In genomic region chr5:43048196-43049050, GRCm38 (mm10) we compare ENCODE assay signal across 10 mouse cellular contexts.
DNase-seq lines count a peak whose midpoint lies in the region; TF ChIP-seq lines count a peak whose summit lies in the region.
"Had no signal": no experiment of that assay in that cellular context is flagged by ENCODE, and none has a peak within 500 bp of the region (broad histone marks: within the 10 kb centered on the region; RNA-seq: fewer than 3 reads in every experiment).

No protein-coding gene starts in this region.

- WGBS in heart, adult 2 months = 31% methylated on average over 8 of the region's 8 CpGs
- WGBS in macrophage (ENCODE audit: missing documents) = 24% methylated on average over 8 of the region's 8 CpGs
- 65% methylated on average over 8 of the region's 8 CpGs for WGBS in kidney, adult 2 months

- peak; percentile 58; the same call in 1 of the 2 replicates for TF ChIP-seq EP300 in heart, adult 2 months (IDR thresholded peaks at IDR 0.05; ENCODE audit: insufficient read depth, low read depth, low read length)

- H3K4me1 ChIP-seq in heart, adult 2 months (ENCODE audit: control insufficient read depth, insufficient read depth, low read length) = peaks cover 6% of the 10 kb centered on the region
- peaks cover 9% of the 10 kb centered on the region; the same call in 1 of the 2 replicates for H3K4me1 ChIP-seq in kidney, adult 2 months (ENCODE audit: control insufficient read depth, insufficient read depth, low read length)

- TF ChIP-seq CTCF in heart, adult 2 months (IDR thresholded peaks at IDR 0.05) = no peak
- no peak for TF ChIP-seq CTCF in kidney, adult 2 months (conservative IDR thresholded peaks at IDR 0.05; ENCODE audit: insufficient read depth, insufficient read length, low read depth, low read length)

- H3K36me3 ChIP-seq in heart, adult 2 months (ENCODE audit: control insufficient read depth, insufficient read depth, low read length) = peaks cover 2% of the 10 kb centered on the region; the same call in 1 of the 2 replicates
- H3K36me3 ChIP-seq in macrophage (ENCODE audit: inconsistent target) = no peaks in the 10 kb centered on the region
- no peaks in the 10 kb centered on the region for H3K36me3 ChIP-seq in kidney, adult 2 months (ENCODE audit: control insufficient read depth, insufficient read depth, low read length)

- intact Hi-C loops in gastrocnemius, postnatal 14 days (cut with DNase I; ENCODE audit: low total_unique reads) = no loop called here
- intact Hi-C loops in heart, adult 2 months (cut with DNase I) = no loop called here

- no peaks in the 10 kb centered on the region for H3K79me2 ChIP-seq in heart, adult 2 months (replicated peaks; ENCODE audit: control insufficient read depth, insufficient read depth, low read length)
- no peaks in the 10 kb centered on the region for H3K79me2 ChIP-seq in macrophage (ENCODE audit: inconsistent target)

- peak; percentile 49 for DNase-seq in gastrocnemius, adult 18-20 months (ENCODE audit: low spot score)
- no peak for DNase-seq in gastrocnemius, postnatal 14 days
- DNase-seq in adrenal gland, postnatal 25 days = peak; percentile 6
- DNase-seq in heart, adult 2 months = peak; percentile 28 to 60
- DNase-seq in embryo, embryonic 10.5 days (ENCODE audit: low spot score) = no peak
- no peak for DNase-seq in kidney, adult 2 months
- no peak for DNase-seq in urinary bladder, adult 2 months (ENCODE audit: low spot score)
- DNase-seq: embryo, embryonic 11 days had no signal

- H3K27me3 ChIP-seq in heart, adult 2 months (ENCODE audit: control insufficient read depth, insufficient read depth, low read length) = no peaks in the 10 kb centered on the region
- no peaks in the 10 kb centered on the region for H3K27me3 ChIP-seq in kidney, adult 2 months (replicated peaks; ENCODE audit: control insufficient read depth, insufficient read depth, low read length)

- H3K4me3 ChIP-seq in heart, adult 2 months = no peak overlapping the region
- H3K4me3 ChIP-seq in macrophage (ENCODE audit: inconsistent target) = no peak overlapping the region
- no peak overlapping the region for H3K4me3 ChIP-seq in kidney, adult 2 months (ENCODE audit: insufficient read depth, low read depth, low read length)

- H3K9ac ChIP-seq in heart, adult 2 months (ENCODE audit: low read depth, low read length) = no peak overlapping the region

- peak overlapping the region; percentile 85 for H3K27ac ChIP-seq in heart, adult 2 months
- peak overlapping the region; percentile 68 for H3K27ac ChIP-seq in macrophage
- no peak overlapping the region for H3K27ac ChIP-seq in kidney, adult 2 months (ENCODE audit: insufficient read depth, low read depth, low read length)
- H3K27ac ChIP-seq: kidney, postnatal 0 days had no signal

- TF ChIP-seq POLR2A in heart, adult 2 months (IDR thresholded peaks at IDR 0.05; ENCODE audit: insufficient read depth, low read depth, low read length) = no peak
- TF ChIP-seq POLR2A in kidney, adult 2 months (IDR thresholded peaks at IDR 0.05; ENCODE audit: low read depth, low read length) = no peak

Comparison
In these comparisons a context has a peak if more than half of its experiments do, and no peak if none do; other contexts are left out.
1. DNase-seq: peak in gastrocnemius, adult 18-20 months (single experiment), adrenal gland, postnatal 25 days (single experiment) and heart, adult 2 months (2 of 2); none in gastrocnemius, postnatal 14 days (single experiment), embryo, embryonic 10.5 days (single experiment), kidney, adult 2 months (single experiment) and urinary bladder, adult 2 months (single experiment).